Mouse (Mus musculus): ENCODE measurements around the gene Cdk2ap1.

DNA sequence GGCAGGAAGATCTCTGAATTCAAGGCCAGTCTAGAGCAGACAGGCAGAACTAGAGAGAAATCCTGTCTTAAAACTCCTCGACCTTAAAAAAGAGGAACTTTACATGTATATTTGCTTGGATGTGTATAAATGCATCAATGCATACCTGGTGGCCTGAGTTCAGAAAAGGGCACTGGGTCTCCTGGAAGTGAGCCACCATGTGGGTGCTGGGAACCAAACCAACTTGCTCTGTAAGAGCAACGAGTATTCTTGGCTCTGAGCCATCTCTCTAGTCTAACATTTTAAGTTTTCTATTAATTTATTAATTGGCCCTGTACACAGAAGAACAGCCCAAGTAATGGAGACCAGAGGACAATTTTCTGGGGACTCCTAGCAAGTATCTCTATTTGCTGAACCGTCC is 3.8 kb upstream of the Cdk2ap1 start:
- TF ChIP-seq GATA1 (IDR thresholded peaks at IDR 0.05; ENCODE audit: borderline replicate concordance, low read length) (no peak), FLI1 (IDR thresholded peaks at IDR 0.05; ENCODE audit: low read length) (no peak)
